Mouse (Mus musculus) C2C12 (cell line): ENCODE data around the gene Ccdc184.

Experiments used
- CTCF ChIP-seq: IDR thresholded peaks from one replicate; pipeline ENCODE4 v1.5.1; 2011; ENCODE audit not compliant: control insufficient read depth, insufficient read depth, insufficient read length
- MAX ChIP-seq: IDR thresholded peaks from one replicate; pipeline ENCODE4 v1.6.1; 2011; ENCODE audit warnings: mild to moderate bottlenecking, control low read depth
- MYOD1 ChIP-seq: IDR thresholded peaks from one replicate; pipeline ENCODE4 v1.6.1; 2011; ENCODE audit warnings: low read depth; ENCODE audit not compliant: control insufficient read depth, insufficient read length
- MYOG ChIP-seq: IDR thresholded peaks from one replicate; pipeline ENCODE4 v1.6.1; 2011; ENCODE audit not compliant: control insufficient read depth, insufficient read length; ENCODE audit errors: extremely low read depth

DNA sequence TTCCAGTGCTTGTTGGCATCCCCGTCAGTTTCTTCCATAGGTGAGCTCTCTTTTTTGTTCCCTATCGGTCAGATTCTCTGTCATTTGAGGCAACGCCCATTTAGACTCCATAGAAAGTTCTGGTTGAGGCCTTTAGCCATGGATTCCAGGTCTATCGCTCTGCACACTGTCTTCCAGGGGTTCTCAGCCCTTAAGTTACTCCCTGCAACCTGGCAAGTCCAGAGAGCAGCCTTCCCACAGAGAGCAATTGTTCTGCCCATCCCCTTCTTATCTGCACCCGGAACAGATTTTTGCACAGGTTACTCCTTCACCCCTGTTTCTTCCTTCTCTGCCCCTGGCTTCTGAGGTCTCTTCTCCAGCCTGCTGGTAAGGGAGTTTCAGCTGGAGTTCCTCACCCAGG lies 5.2 kb downstream of the Ccdc184 start:
- no peak for TF ChIP-seq MAX
- no peak for TF ChIP-seq CTCF
- no peak for TF ChIP-seq MYOG
- TF ChIP-seq MYOD1, result no peak
